Mouse (Mus musculus) bone marrow macrophage, adult 2 months (primary cell): Measurements from ENCODE around the gene Phf5a. TPM values are rescaled to one million over a fixed set of nuclear protein-coding genes. Genes with fewer than 3 reads are reported as not detected.

Experiments used
- H3K27ac ChIP-seq: 2 replicates; pipeline ENCODE4 v1.5.1; 2012; ENCODE audit warnings: low read depth, low read length; ENCODE audit not compliant: insufficient read depth
- H3K4me1 ChIP-seq: 2 replicates; pipeline ENCODE4 v1.6.1; 2012; ENCODE audit warnings: low read length; ENCODE audit not compliant: control insufficient read depth, insufficient read depth
- H3K4me3 ChIP-seq: 2 replicates; pipeline ENCODE4 v1.5.1; 2012; ENCODE audit warnings: mild to moderate bottlenecking, low read length, moderate library complexity; ENCODE audit not compliant: insufficient read depth
- CTCF ChIP-seq: IDR thresholded peaks from 2 replicates; pipeline ENCODE4 v1.5.1; 2012; ENCODE audit warnings: low read depth, mild to moderate bottlenecking, low read length, moderate library complexity
- POLR2A ChIP-seq: IDR thresholded peaks from 2 replicates; pipeline ENCODE4 v1.6.1; 2012; ENCODE audit warnings: mild to moderate bottlenecking, low read depth, low read length, borderline replicate concordance
- polyA plus RNA-seq: library from polyadenylated mRNA; stranded (reverse); fragments of >200 nt; gene quantifications from 2 replicates; pipeline ENCODE4 v1.2.4, GENCODE M21; 2012; ENCODE audit not compliant: missing spikeins, insufficient read depth, insufficient read length

Gene Phf5a
- polyA plus RNA-seq, 1 experiment, result 45.5 TPM

DNA sequence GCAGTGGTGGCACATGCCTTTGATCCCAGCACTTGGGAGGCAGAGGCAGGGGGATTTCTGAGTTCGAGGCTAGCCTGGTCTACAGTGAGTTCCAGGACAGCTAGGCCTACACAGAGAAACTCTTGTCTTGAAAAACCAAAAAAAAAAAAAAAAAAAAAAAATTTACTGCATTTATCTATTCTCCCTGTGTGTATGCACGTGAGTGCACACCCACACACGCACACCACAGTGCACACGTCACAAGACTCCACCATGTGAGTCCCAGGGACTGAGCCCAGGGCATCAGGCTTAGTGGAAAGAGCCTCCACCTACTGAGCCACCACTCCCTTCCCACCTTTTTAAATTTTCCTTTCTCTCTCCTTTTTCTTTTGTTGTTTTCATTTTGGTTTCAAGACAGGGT lies 41.2 kb downstream of the Phf5a start:
- H3K4me1 ChIP-seq, result peaks cover 4% of the 10 kb centered on the region
- no peak overlapping the region for H3K4me3 ChIP-seq
- H3K27ac ChIP-seq, result no peak overlapping the region
- no peak for TF ChIP-seq CTCF
- no peak for TF ChIP-seq POLR2A

DNA sequence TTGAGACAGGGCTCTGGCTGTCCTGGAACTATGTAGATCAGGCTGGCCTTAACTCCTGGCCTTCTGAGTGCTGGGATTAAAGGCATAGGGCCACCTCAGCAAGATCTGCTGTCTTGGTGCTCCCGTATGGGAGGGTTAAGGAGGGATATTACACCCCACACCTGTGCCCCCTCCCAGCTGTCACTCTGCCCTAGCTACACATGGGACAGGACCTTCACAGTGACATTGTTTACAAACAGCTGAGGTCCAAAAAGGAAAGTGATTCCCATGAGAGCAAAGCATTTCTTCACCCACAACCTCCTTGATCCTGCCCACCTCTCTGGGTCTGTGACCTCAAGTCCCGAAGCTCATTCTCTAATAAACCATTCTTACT lies 42.5 kb downstream of the Phf5a start:
- Histone ChIP-seq H3K4me3 (no peak overlapping the region), H3K27ac (no peak overlapping the region), H3K4me1 (0 out of 2 replicates have a peak, but pooled peaks cover 2% of the 10 kb centered on the region)
- TF ChIP-seq CTCF (no peak), POLR2A (no peak)

DNA sequence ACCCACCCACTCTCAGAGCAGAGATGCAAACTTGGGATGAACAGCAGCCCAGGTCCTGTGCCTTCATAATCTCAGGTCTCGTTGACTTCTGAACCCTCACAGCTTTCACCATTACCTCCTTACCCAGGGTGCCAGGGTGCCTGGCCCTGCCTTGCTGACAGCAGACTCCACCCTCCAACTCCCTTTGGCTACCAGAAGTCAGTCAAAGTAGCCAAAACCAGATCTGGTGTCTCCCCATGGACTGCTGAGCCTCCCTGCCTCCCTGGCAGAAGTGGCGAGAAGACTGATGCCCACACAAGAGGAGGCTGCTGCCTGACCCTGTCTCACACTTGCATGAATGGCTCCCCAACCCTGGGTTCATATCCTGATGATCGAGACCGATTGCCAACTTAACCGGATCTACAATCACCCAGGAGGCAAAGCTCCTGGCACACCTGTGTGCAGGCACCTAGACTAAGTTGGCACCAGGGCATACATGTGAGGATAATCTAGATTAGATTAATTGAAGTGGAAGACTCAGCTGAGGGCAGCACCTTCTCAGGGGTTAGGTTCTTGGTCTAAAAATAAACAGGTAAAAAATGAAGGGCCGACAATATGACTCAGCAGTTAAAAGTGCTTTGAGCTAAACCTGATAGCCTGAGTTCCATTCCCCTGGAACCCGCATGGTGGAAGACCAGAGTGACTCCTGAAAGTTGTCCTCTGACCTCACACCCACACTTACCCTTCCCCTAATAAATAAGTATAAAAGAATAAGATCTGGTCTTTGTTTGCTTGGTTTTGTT lies 43.1 kb downstream of the Phf5a start:
- Histone ChIP-seq H3K4me3 (no peak overlapping the region), H3K27ac (no peak overlapping the region), H3K4me1 (0 out of 2 replicates have a peak, but pooled peaks cover 2% of the 10 kb centered on the region)
- TF ChIP-seq POLR2A, result no peak
- TF ChIP-seq CTCF, result no peak

DNA sequence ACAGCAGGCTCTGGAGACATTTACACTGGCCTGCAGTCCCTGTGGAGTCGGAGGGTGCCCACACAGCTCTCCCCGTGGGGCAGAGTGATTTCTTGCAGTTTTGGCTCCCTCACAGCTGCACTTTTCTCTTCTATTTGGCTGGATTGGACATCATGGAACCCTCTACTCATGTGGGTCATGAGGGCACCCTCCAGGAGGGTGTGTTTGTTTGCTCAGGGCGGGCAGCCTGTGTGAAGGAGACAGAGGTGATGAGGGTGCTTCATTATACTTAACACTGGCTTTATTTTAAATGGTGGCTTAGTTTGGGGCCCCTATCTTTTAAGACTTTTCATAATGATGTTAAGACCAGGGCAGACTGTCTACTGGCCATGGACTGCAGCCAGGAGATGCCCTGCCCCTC lies 46.9 kb downstream of the Phf5a start:
- no peak for TF ChIP-seq CTCF
- no peak for TF ChIP-seq POLR2A
- no peak overlapping the region for H3K27ac ChIP-seq
- no peaks in the 10 kb centered on the region for H3K4me1 ChIP-seq
- H3K4me3 ChIP-seq, result no peak overlapping the region

DNA sequence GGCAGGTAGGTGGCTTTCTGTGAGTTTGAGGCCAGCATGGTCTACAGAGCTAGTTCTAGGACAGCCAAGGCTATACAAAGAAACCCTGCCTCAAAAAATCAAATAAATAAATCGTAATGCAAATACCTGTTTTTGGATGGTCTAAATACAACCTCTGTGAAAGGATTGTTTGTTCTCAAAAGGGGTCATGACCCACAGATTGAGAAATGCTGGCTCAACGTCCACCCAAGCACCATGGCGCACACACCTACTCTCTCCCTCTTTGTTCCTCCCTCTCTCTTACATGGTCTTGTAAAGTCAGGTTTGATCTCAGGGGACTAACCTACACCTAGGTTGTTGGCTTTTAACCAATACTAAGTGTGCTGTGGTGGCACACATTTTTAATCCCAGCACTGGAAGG lies 49.1 kb downstream of the Phf5a start:
- Histone ChIP-seq H3K27ac (no peak overlapping the region), H3K4me3 (no peak overlapping the region), H3K4me1 (no peaks in the 10 kb centered on the region)
- no peak for TF ChIP-seq CTCF
- no peak for TF ChIP-seq POLR2A

DNA sequence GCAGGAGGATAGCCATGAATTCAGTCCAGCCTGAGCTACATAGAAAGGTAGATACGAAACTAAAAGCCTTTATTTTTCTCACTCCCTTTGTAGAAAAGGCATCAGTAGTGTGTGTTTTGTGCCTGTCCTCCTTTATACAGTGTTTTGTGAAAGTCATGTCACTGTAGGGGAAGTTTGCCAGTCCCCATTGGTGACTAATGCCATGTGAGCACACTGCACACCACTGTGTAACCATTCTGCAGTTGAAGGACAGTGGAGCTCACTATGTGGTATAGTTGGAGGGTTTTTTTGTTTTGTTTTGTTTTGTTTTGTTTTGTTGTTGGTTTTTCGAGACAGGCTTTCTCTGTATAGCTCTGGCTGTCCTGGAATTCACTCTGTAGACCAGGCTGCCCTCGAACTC lies 53.3 kb downstream of the Phf5a start:
- H3K4me1 ChIP-seq, result peaks cover 19% of the 10 kb centered on the region
- TF ChIP-seq CTCF, result no peak
- TF ChIP-seq POLR2A, result no peak
- no peak overlapping the region for H3K27ac ChIP-seq
- H3K4me3 ChIP-seq, result no peak overlapping the region

DNA sequence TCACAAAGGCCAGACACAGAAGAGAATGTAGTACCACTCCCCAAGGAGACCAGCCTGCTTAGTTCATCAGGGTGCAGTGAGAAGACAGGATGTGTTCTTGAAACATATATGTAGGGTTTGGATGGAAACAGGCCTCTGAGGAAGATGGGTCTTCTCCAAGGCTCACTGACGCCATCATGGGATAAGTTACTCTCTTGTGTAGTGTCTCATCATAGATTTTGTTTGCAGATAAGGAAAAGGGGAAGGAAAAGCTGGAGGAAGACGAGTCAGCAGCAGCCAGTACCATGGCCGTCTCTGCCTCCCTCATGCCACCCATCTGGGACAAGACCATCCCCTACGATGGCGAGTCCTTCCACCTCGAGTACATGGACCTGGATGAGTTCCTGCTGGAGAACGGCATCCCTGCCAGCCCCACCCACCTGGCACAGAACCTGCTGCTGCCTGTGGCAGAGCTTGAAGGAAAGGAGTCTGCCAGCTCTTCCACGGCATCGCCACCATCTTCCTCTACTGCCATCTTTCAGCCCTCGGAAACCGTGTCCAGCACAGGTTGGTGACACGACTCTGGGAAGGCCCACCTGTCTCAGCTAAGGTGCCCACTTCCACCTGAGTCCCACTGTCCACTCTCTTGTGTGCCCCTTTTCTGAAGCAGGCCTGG lies 56.9 kb downstream of the Phf5a start:
- TF ChIP-seq POLR2A (no peak), CTCF (no peak)
- H3K4me3 ChIP-seq, result no peak overlapping the region
- no peak overlapping the region for H3K27ac ChIP-seq
- H3K4me1 ChIP-seq, result peaks cover 30% of the 10 kb centered on the region

Other genes with a start within 250 kb of the Phf5a start
- gene L3mbtl2, start 208.0 kb downstream of the Phf5a start, polyA plus RNA-seq, result 7.7 and 11.1 TPM in 2 replicates
- 0.67 TPM in 1 of 2 replicates, not detected in the other for gene Chadl, start 174.6 kb downstream of the Phf5a start, polyA plus RNA-seq
- gene Zc3h7b, start 126.9 kb downstream of the Phf5a start, polyA plus RNA-seq, result 13.3 and 13.6 TPM in 2 replicates
- gene Rangap1, start 126.4 kb downstream of the Phf5a start, polyA plus RNA-seq, result 54.7 and 54.8 TPM in 2 replicates
- 69.3 and 74.1 TPM in 2 replicates for gene Tef, start 69.5 kb downstream of the Phf5a start, polyA plus RNA-seq
- gene Tob2, start 13.1 kb downstream of the Phf5a start, polyA plus RNA-seq, result 35.4 and 35.8 TPM in 2 replicates
- 79.8 and 97.0 TPM in 2 replicates for gene Aco2, start 398 bp upstream of the Phf5a start, polyA plus RNA-seq
- gene Polr3h, start 54.3 kb upstream of the Phf5a start, polyA plus RNA-seq, result 6.0 and 6.8 TPM in 2 replicates
- gene Csdc2, start 64.8 kb upstream of the Phf5a start, polyA plus RNA-seq, result 0.29 TPM in 1 of 2 replicates, not detected in the other
- 16.7 and 20.7 TPM in 2 replicates for gene Pmm1, start 89.0 kb upstream of the Phf5a start, polyA plus RNA-seq
- gene 1700029P11Rik, start 108.6 kb upstream of the Phf5a start, polyA plus RNA-seq, result not detected in 2 replicates
- 20.0 and 21.0 TPM in 2 replicates for gene Xrcc6, start 115.9 kb upstream of the Phf5a start, polyA plus RNA-seq
- gene Desi1, start 162.0 kb upstream of the Phf5a start, polyA plus RNA-seq, result 20.9 and 28.1 TPM in 2 replicates
- gene Snu13, start 175.7 kb upstream of the Phf5a start, polyA plus RNA-seq, result 66.2 and 69.9 TPM in 2 replicates
- not detected in 2 replicates for gene 4930407I10Rik, start 187.2 kb upstream of the Phf5a start, polyA plus RNA-seq
- not detected in 2 replicates for gene Mei1, start 198.1 kb upstream of the Phf5a start, polyA plus RNA-seq